Mouse (Mus musculus) retina, postnatal 7 days (tissue): ENCODE data around the gene Ube2v1.
"Not testable (repeated sequence)": the region's sequence is repeated elsewhere in the genome, so short reads cannot be mapped to it uniquely, and the experiment has no call there.

ENCODE experiments used
- DNase-seq: peaks from one replicate; pipeline ENCODE4 v3.0.0-alpha.2; 2012; ENCODE audit warnings: low read depth, low spot score

Ube2v1 gene

GRCm38 (mm10) chr2:167622352-167622751, 9.5 kb downstream of the Ube2v1 start:
- no peak for DNase-seq

DNA sequence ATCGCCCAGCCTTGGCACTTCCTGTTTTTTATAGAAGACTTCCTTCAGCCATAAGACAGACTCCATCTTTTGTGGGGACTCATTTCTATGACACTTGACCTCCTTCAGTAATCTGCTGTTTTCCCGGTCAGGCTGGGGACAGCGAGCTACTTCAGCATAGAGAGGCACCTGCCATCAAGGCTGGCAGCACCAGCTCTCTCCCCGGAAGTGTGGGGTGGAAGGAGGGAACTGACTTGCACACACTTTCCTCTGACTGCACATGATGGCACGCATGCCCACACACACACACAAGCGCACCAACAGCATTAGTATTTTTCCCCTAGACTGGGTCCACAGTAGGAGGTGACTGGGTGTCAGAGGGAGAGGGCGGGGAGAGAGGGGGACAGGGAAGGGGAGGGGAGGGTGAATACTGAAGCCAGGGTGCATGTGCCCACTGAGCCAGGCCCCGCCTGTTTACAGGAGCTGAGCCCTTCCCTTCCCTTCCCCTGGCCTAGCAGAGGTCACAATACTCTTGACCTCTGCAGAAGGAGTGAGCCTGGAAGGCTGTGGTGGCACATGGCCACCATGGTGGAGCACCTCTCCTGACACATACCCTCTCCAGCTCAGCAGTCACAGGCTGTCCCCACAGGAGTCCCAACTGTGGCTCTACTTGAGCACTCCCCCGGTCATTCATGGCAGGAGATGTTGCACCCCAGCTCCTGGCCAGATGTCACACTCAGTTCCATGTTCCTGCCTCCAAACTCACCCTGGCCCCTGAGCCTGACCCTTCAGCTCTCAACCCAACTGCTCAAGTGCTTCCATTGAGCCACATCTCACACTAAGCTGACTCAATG, 10.4 kb downstream of the Ube2v1 start:
- DNase-seq, result no peak

GRCm38 (mm10) chr2:167617472-167617871, 14.4 kb downstream of the Ube2v1 start:
- peak; percentile 60 for DNase-seq

DNA sequence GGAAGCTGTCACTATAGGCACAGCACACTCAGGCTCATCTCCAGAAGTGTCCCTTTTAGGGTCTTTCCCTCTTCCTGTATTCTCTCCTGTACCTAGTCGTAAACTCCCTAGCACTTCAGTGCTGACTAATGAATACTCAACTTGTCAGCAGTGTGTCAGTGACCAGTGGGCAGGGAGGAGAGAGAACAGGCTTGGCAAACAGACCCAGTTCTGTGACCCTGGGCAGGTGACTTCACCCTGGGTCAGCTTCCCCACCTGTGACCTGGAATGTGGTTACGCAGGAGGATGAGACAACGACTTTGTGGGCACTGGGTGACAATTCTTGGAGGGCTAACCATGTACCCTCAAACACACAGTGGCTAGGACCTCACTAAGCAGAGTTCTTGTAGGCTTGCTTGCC, 14.9 kb downstream of the Ube2v1 start:
- DNase-seq, result no peak

DNA sequence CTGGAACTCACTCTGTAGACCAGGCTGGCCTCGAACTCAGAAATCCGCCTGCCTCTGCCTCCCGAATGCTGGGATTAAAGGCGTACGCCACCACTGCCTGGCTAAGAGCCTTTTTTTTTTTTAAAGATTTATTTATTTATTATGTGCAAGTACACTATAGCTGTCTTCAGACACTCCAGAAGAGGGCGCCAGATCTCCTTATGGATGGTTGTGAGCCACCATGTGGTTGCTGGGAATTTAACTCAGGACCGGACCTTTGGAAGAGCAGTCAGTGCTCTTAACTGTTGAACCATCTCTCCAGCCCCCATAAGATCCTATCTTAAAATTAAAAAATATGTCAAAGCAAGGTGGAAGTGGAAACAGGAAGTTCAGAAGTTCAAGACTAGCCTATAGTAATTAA, 18.6 kb downstream of the Ube2v1 start:
- not testable (repeated sequence) for DNase-seq

- DNase-seq, result no peak
Measured at GRCm38 (mm10) chr2:167612122-167612521, 19.8 kb downstream of the Ube2v1 start.

- DNase-seq, result no peak
Measured at GRCm38 (mm10) chr2:167611287-167611686, 20.6 kb downstream of the Ube2v1 start.

- DNase-seq, result no peak
Measured at GRCm38 (mm10) chr2:167606745-167607123, 25.2 kb downstream of the Ube2v1 start.

- no peak for DNase-seq
Measured at GRCm38 (mm10) chr2:167605817-167606744, 25.8 kb downstream of the Ube2v1 start.

- peak; percentile 84 for DNase-seq
Measured at GRCm38 (mm10) chr2:167605178-167605794, 26.6 kb downstream of the Ube2v1 start.

DNA sequence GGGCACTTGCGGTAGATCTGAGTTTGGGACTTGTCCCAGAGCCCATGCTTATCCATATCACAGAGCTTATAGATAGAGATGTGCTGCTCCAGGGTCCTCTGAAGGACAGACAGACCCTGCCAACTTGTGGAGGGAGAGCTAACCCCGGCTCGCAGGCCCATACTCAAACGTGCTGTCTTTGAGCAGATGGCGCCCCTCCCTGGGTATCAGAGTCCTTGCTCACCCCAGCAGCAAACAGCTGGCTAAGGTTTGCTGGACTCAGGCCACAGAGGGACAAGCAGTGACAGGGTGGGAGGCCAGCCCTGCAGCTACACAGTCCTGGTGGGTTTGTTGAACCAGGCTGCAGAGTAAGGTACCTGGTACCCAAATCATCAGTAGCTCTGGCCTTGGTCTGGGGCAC, 28.9 kb downstream of the Ube2v1 start:
- no peak for DNase-seq

DNA sequence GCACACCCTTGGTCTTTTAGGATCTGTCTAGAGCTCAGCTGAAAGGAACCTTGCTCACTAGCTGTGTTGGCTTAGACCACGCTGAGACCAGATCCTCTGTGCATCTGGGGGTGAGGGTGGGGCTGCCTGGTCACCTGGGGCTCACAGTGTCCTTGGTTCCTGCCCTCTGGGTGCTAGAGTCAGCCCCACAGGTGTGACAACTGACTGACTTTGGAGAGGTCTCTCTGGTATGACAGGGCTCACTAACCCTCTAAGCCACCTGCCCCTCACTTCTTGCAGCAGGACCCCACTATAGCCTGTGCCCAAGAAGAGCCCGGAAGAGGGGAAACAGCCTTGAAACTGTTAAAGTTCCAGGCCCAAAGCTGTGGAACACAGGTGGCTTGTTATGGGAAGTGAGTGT, 29.5 kb downstream of the Ube2v1 start:
- DNase-seq, result no peak

DNA sequence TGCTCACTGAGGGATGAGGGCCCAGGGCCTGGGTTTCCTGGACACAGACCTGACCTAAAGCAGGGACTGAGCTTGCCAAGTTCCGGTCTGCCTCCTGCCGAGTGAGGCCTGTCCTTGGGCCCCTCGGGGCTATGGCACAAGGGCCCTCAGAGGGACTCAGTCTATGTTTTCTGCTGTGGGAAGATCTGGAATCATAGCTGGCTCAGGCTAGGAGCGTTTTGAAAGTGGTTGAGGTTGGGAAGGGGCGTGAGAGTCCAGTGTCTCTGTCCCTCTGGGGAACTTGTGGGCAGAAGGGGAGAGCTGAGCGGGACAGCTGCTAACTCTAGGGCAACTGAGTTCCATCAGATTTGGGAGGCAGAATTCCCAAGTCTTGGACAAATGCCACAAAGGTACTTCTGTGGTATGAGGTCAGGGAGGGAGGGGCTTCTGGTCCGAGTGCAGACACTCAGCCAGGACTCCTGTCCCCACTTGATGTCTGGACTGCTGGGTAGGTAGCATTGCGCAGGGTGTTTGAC, 31.4 kb downstream of the Ube2v1 start:
- DNase-seq, result no peak

- no peak for DNase-seq
Measured at GRCm38 (mm10) chr2:167599917-167600316, 32.0 kb downstream of the Ube2v1 start.

DNA sequence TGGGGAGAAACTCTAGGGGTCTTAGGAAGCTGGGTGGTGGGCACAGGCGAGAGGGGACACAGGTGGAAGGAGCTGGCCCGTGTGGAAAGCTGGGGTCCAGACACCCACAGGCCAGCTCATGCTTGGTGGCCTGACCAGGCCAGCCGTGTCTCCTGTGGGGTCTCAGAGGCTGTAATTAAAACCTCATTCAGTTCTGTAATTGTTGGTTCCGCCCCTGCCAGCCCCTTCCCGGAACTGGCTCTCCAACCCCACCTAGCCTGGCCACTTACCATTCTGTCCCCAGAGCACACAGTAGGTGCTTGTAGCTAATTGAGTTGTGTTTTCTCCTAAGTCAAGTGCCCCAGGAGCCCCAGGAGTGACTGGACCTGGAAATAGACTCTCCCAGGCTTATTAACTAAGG, 32.7 kb downstream of the Ube2v1 start:
- no peak for DNase-seq

GRCm38 (mm10) chr2:167597492-167598186, 34.3 kb downstream of the Ube2v1 start:
- no peak for DNase-seq

GRCm38 (mm10) chr2:167596726-167597491, 35.0 kb downstream of the Ube2v1 start:
- no peak for DNase-seq

DNA sequence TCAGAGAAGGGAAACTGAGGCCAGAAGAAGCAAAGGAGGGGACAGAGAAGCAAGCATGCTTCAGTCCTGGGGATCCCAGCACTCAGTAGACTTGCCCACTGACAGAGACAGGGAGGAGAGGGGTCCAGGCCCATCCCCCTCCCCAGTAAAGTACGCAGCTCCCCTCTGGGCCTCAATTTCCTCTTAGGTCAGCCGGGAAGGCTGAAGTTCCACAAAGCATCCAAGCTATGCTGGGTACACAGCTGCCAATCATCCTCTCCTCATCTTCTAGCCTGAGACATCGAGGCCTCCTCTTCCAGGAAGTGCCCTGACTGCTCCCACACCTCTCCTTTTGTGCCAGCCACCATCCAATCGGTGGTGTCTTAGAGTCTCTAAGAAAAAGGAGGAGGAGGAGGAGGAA, 35.6 kb downstream of the Ube2v1 start:
- DNase-seq, result no peak

GRCm38 (mm10) chr2:167595761-167596171, 36.1 kb downstream of the Ube2v1 start:
- peak; percentile 27 for DNase-seq

DNA sequence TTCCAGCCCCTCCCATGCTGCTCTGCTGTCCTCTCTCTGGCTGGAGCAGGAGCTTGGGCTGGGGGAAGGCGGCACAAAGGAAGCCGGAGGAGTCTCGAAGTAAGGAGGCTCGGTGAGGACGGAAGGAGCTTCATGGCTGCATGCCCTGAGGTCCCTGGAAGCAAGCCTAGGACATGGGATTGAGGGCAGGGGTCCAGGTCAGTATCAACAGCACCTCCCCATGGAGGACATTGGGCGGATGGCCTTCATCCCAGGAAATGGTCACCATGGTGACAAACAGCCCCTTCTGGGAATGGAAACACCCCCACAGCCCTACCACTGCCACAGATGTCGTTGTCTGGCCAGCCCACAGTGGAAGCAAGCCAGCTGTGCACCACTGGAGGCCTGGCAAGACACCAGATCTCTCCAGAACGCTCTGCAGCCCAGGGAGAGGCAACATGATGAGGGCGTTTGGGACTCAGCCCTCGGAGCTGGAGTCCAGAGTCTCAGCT, 37.4 kb downstream of the Ube2v1 start:
- DNase-seq, result no peak
